Mouse (Mus musculus): ENCODE measurements around the gene Gkn1. TPM values are rescaled to one million over a fixed set of nuclear protein-coding genes. Genes with fewer than 3 reads are reported as not detected.

Gene Gkn1
- total RNA-seq, 2 experiments from 2014 or later: 0.21 TPM; not detected in 1

DNA sequence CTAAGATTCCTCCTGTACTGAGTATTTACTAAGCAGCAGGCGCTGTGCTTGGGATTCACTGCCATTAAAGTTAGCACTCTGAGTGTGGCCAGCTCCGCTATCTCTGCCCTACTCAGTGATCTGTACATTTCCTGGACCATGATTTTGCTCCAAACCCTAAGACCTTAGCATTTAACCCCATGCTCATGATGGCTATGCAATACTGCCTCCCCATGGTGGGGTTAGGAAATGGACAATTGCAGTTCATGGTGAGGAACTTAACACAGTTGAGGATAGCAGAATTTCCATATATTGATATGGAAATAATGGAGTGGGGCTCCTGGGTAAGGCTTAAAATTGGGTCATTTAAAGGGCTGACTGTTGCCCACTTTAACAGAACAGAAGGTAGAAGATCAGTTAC is 27.4 kb downstream of the Gkn1 start:
- DNase-seq: peak; percentile 62

DNA sequence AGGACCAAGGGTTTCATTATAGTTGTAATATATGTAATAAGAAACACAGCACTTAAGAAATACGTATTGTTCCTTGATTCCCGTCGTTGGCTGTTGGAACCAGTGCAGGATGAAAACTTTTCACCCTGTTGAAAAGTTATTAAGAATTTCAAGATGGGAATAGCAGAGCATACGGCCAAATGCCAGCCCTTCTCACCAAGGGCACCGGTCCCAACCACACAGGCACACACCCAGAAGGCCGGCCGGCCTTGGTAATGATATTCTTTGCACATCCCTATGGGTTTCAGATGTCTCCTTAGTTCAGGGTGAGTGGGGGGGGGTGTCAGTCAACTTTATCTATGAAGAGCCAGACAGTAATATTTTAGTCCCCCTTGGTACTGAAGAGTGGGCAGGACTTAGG is 32.1 kb downstream of the Gkn1 start:
- no peak for DNase-seq

DNA sequence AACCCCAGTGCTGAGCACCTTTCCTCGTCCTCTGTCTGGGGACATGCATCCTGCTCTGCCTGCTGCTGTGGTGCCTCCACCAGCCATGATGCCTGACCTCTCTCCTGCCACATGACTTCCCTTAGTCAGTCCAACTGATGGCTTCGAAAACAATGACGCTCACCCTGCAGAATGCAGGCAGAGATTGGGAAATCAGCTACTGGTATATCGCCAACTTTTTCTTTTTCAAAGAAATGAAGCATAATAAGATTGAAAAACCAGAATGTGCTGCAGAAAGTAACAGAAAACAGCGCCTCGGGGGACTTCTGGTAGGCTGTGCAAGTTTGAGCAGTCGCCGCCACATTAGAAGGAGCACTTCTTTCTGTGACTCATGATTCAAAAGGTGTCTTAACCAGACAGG is 33.8 kb downstream of the Gkn1 start:
- peak; percentile 24 for DNase-seq

DNA sequence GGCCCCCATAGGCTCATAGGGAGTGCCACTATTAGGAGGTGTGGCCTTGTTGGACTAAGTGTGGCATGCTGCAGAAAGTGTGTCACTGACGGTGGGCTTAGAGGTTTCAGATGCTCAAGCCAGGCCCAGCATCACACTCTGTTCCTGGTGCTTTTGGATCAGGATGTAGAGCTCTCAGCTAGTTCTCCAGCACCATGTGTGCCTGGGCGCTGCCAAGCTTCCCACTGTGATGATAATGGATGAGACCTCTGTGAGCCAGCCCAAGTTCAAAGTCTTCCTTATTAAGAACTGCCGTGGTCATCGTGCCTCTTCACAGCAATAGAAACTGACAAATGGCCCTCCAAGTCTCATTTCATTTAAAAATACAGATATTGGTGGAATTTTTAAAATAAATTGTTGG is 38.0 kb downstream of the Gkn1 start:
- DNase-seq: no peak

DNA sequence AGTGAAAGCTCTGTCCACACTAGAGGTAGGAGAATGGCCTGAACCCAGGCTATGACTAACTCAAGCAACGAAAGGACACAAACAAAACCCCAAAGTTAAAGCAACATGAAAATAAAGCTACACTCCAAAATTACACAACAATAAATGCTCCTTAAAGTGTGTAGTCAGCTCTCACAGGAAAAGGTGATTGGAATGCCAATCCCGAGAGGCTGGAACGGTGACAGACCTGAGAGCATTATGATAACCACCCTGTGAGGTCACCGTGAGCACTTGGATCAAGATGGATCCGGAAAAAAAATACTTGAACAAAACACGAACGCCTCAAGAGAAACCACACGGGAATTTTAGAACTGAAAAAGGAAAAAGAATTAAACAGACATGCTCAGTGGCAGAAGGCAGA is 46.3 kb downstream of the Gkn1 start:
- no peak for DNase-seq

DNA sequence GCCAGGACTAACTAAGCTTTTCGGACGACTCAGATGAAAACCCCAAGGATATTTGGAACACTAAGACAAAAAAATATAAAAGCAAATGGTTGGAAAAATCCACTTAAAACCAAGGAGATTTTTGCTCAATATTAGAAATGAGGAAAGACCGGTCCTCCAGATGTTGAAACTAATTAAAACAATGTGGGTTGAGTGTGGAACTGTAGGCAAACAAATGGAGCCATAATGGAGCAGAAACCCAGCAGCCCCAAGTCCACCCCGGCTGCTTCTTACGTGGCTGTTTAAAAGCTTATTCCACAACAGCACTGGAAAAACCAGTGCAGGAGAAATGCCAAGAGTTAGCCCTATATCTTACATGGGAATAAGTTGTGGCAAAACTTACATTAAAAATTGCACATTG is 48.0 kb downstream of the Gkn1 start:
- DNase-seq: no peak

DNA sequence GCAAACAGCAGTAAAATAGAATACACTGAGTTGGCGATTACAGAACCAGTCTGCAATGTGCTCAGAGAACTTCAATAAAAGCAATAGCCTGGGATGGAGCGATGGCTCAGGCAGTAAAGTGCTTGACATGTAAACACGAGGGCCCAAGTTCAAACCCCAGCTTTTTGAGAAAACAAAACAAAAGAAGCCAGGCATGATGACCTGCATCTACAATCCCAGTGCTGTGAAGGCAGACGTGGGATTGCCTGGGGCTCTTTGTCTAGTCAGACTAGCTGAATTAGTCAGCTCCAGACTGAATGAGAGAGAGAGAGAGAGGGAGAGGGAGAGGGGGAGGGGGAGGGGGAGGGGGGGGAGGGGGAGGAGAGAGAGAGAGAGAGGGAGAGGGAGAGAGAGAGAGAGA is 48.8 kb downstream of the Gkn1 start:
- DNase-seq: no peak

Other genes with a start within 250 kb of the Gkn1 start
- gene D6Ertd527e, start 246.2 kb downstream of the Gkn1 start, total RNA-seq (2021): not detected
- gene Antxr1, start 15.1 kb downstream of the Gkn1 start, total RNA-seq (2021): 10 to 100 TPM; 32.9 to 34.0 TPM
- gene Gkn2, start 22.4 kb upstream of the Gkn1 start, total RNA-seq (2021): not detected
- 1 to 10 TPM; 1.5 to 1.7 TPM for gene Gkn3, start 38.0 kb upstream of the Gkn1 start, total RNA-seq (2021)
- 10 to 100 TPM; 61.7 to 65.3 TPM for gene Bmp10, start 78.1 kb upstream of the Gkn1 start, total RNA-seq (2021)
- 1 to 10 TPM; 5.2 to 6.1 TPM for gene Arhgap25, start 182.3 kb upstream of the Gkn1 start, total RNA-seq (2021)
- 1 to 10 TPM in 1 of 2 experiments, under 1 TPM in 1; 0.88 to 1.1 TPM for gene Prokr1, start 239.8 kb upstream of the Gkn1 start, total RNA-seq (2021)